Mouse (Mus musculus): ENCODE data around the gene Tcp11l1.

The Tcp11l1 gene

GRCm38 (mm10) chr2:104711585-104712485 is at the start of gene Tcp11l1:
Tcp11l1 (minus strand) TSS chr2:104712169.
- DNase-seq, result peak; percentile 75

GRCm38 (mm10) chr2:104750611-104751010 is 38.6 kb upstream of the Tcp11l1 start:
- DNase-seq, result peak; percentile 45

GRCm38 (mm10) chr2:104748652-104749183 is 36.7 kb upstream of the Tcp11l1 start:
- no peak for DNase-seq

GRCm38 (mm10) chr2:104746251-104746650 is 34.3 kb upstream of the Tcp11l1 start:
- no peak for DNase-seq

- DNase-seq, result no peak
These were observed 32.0 kb upstream of the Tcp11l1 start for GRCm38 (mm10) chr2:104743971-104744370.

GRCm38 (mm10) chr2:104743160-104743559 is 31.2 kb upstream of the Tcp11l1 start:
- DNase-seq, result peak; percentile 38

GRCm38 (mm10) chr2:104742741-104743064 is 30.7 kb upstream of the Tcp11l1 start, which contains the start of gene Depdc7:
Depdc7 (minus strand) TSS chr2:104742878.
- peak; percentile 96 for DNase-seq

GRCm38 (mm10) chr2:104741896-104742740 is 30.1 kb upstream of the Tcp11l1 start:
- DNase-seq, result no peak

- no peak for DNase-seq
These were observed 29.2 kb upstream of the Tcp11l1 start for GRCm38 (mm10) chr2:104741015-104741758.

GRCm38 (mm10) chr2:104740248-104740949 is 28.4 kb upstream of the Tcp11l1 start:
- no peak for DNase-seq

- DNase-seq, result no peak
These were observed 27.7 kb upstream of the Tcp11l1 start for GRCm38 (mm10) chr2:104739691-104740090.

- no peak for DNase-seq
These were observed 24.3 kb upstream of the Tcp11l1 start for GRCm38 (mm10) chr2:104736241-104736640.

- no peak for DNase-seq
These were observed 20.7 kb upstream of the Tcp11l1 start for GRCm38 (mm10) chr2:104732562-104733256.

- no peak for DNase-seq
These were observed 20.1 kb upstream of the Tcp11l1 start for GRCm38 (mm10) chr2:104732033-104732444.

- DNase-seq, result no peak
These were observed 15.4 kb upstream of the Tcp11l1 start for GRCm38 (mm10) chr2:104727369-104727768.

- DNase-seq, result no peak
These were observed 10.1 kb upstream of the Tcp11l1 start for GRCm38 (mm10) chr2:104722021-104722420.

GRCm38 (mm10) chr2:104717827-104718226 is 5.9 kb upstream of the Tcp11l1 start:
- no peak for DNase-seq

- no peak for DNase-seq
These were observed 5.3 kb upstream of the Tcp11l1 start for GRCm38 (mm10) chr2:104717231-104717735.

- no peak for DNase-seq
These were observed 4.3 kb upstream of the Tcp11l1 start, which contains the start of gene Pin1rt1 for GRCm38 (mm10) chr2:104716279-104716678. Pin1rt1 (minus strand) TSS chr2:104716379.

GRCm38 (mm10) chr2:104714254-104714691 is 2.3 kb upstream of the Tcp11l1 start:
- DNase-seq, result peak; percentile 27

- no peak for DNase-seq
These were observed 479 bp upstream of the Tcp11l1 start for GRCm38 (mm10) chr2:104712486-104712809.
